Mouse (Mus musculus) hindbrain, embryonic 11.5 days (tissue): ENCODE results near the gene Ppp1r27. TPM values are rescaled to one million over a fixed set of nuclear protein-coding genes. Genes with fewer than 3 reads are reported as not detected.

ENCODE experiments used
- ATAC-seq: fragments of 200-750 bp; cut with Nextera tagmentation; 2 replicates; pipeline ENCODE4 v1.8.0; 2017; ENCODE audit warnings: mild to moderate bottlenecking, moderate TSS enrichment, moderate library complexity; ENCODE audit not compliant: low FRiP score
- DNase-seq: peaks from one replicate; pipeline ENCODE4 v3.0.0-alpha.2; 2015; ENCODE audit warnings: low spot score
- H3K27ac ChIP-seq: fragments of 300-500 bp; sonication (generic); 2 replicates; pipeline ENCODE4 v1.5.1; 2014; ENCODE audit warnings: mild to moderate bottlenecking, low read depth, low read length
- H3K27me3 ChIP-seq: fragments of 300-500 bp; sonication (generic); 2 replicates; pipeline ENCODE4 v1.6.1; 2014; ENCODE audit warnings: mild to moderate bottlenecking, low read length, moderate library complexity, mixed read lengths; ENCODE audit not compliant: control insufficient read depth, insufficient read depth
- H3K36me3 ChIP-seq: fragments of 300-500 bp; sonication (generic); 2 replicates; pipeline ENCODE4 v1.6.1; 2014; ENCODE audit warnings: mild to moderate bottlenecking, low read length, moderate library complexity, mixed read lengths; ENCODE audit not compliant: control insufficient read depth, insufficient read depth
- H3K4me1 ChIP-seq: fragments of 300-500 bp; sonication (generic); replicated peaks from 2 replicates; pipeline ENCODE4 v1.6.1; 2014; ENCODE audit warnings: low read length, mixed read lengths; ENCODE audit not compliant: control insufficient read depth, insufficient read depth
- H3K4me2 ChIP-seq: fragments of 300-500 bp; sonication (generic); replicated peaks from 2 replicates; pipeline ENCODE4 v1.6.1; 2014; ENCODE audit warnings: mild to moderate bottlenecking, low read depth, low read length
- H3K4me3 ChIP-seq: fragments of 300-500 bp; sonication (generic); 2 replicates; pipeline ENCODE4 v1.5.1; 2014; ENCODE audit warnings: low read depth, low read length
- H3K9ac ChIP-seq: fragments of 300-500 bp; sonication (generic); 2 replicates; pipeline ENCODE4 v1.6.1; 2014; ENCODE audit warnings: low read depth, low read length
- H3K9me3 ChIP-seq: fragments of 300-500 bp; sonication (generic); 2 replicates; pipeline ENCODE4 v1.6.1; 2016; ENCODE audit warnings: low read length; ENCODE audit not compliant: control insufficient read depth
- WGBS: fragments of 180-500 bp; shearing (Covaris S2); extraction: QIAGEN DNeasy Blood & Tissue Kit; methylation state at CpG from one replicate; pipeline ENCODE4 v1.1.7; 2014; 5-methylcytosine and 5-hydroxymethylcytosine counted together
- polyA plus RNA-seq: library from polyadenylated mRNA; unstranded; fragments of >200 nt; fragmentation: Nextera tagmentation; extraction: Ambion mirVana; gene quantifications from 2 replicates; pipeline ENCODE4 v1.2.1, GENCODE M21; 2014

Ppp1r27 gene
- polyA plus RNA-seq, 1 experiment from 2014 or later: not detected

DNA sequence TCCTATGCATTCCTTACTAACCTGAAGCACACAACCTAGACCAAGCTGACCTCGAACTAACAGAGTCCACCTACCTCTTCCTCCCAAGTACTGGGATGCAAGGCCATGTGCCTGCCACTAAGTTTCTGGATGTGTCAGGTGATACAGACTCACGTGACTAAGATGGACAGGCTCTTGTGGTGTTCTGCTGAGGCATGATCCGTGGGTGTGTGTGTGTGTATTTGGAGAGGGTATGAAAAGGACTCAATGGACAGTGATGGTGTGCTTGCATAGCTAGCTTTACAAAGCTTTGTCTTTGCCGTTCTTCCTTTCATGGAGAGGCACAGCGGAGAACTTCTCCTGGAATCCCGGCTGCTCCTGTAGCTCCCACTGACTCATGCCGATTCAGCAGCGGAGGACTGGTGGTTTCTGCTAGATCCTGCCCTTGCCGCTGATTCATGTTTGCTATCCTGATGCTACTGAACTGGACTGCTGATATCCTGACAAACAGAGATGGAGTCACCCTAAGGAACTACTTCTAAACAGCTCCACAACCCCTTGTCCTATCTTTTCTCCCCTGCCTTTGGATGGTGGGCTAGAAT lies 42.6 kb downstream of the Ppp1r27 start:
- 83% methylated on average over 9 of the region's 9 CpGs for WGBS
- ATAC-seq: no peak
- no peak for DNase-seq
- H3K4me3 ChIP-seq: no peak overlapping the region
- H3K27me3 ChIP-seq: no peaks in the 10 kb centered on the region
- no peak overlapping the region for H3K4me2 ChIP-seq
- H3K4me1 ChIP-seq: 0 out of 2 replicates have a peak, but pooled peaks cover 4% of the 10 kb centered on the region
- no peaks in the 10 kb centered on the region for H3K36me3 ChIP-seq
- no peak overlapping the region for H3K9ac ChIP-seq
- H3K27ac ChIP-seq: no peak overlapping the region
- no peaks in the 10 kb centered on the region for H3K9me3 ChIP-seq

DNA sequence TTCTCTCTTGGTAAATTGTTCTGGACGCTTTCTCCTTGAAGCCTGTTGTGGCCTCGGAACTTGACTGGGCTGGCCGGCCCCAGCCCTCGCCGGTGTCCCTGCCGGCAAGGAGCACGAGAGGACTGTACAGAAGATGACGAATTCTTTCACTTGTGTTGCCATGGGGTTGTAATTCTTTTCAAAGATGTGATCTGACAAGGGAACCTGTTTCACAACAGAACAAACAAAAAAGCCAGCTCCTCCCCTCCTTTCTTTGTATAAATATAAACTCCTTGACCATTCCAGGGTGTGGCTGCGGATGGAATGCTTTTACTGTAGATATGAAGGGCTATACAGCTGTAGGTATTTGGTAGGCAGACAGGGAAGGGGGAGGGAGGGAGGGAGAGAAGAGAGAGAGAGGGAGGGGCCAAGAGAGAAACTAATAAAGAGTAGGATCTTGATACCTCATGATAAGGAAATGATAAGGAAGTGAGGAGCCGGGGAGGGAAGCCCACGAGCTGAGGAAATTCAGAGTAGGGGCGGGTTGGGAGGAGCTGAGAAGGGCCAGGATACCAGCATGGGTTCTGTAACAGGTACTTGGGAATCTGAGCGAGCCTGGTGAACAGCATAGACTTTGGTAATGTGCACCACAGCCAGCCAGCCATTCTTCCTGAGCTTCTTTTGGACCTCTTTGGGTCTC lies 43.2 kb downstream of the Ppp1r27 start:
- Histone ChIP-seq H3K9me3 (no peaks in the 10 kb centered on the region), H3K4me3 (no peak overlapping the region), H3K36me3 (no peaks in the 10 kb centered on the region), H3K4me1 (0 out of 2 replicates have a peak, but pooled peaks cover 3% of the 10 kb centered on the region), H3K27me3 (no peaks in the 10 kb centered on the region), H3K4me2 (no peak overlapping the region), H3K27ac (no peak overlapping the region), H3K9ac (no peak overlapping the region)
- WGBS: 81% methylated on average over 13 of the region's 13 CpGs
- no peak for ATAC-seq
- no peak for DNase-seq

DNA sequence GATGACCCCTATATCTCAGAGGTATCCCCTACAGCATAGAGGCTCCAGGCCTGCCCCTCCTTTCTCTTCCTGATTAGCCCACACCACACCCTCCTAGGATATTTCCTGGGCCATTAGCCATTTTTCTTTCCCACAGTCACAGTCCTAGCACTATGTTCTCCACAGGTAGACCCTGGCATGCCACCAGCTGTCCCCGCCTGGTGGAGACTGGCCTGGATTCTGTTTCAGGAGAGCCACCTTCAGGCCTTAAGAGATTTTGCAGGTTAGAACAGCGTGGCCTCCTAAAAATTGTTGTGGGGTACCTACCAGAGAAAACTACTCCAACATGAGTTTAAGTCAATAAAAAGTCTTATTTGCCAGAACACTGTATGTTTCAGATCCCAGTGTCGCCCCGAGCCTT lies 44.0 kb downstream of the Ppp1r27 start:
- 0 out of 2 replicates have a peak, but pooled peaks cover 2% of the 10 kb centered on the region for H3K4me1 ChIP-seq
- ATAC-seq (no peak), DNase-seq (no peak)
- H3K4me3 ChIP-seq: no peak overlapping the region
- no peaks in the 10 kb centered on the region for H3K27me3 ChIP-seq
- no peak overlapping the region for H3K4me2 ChIP-seq
- H3K36me3 ChIP-seq: no peaks in the 10 kb centered on the region
- 62% methylated on average over 4 of the region's 4 CpGs for WGBS
- no peak overlapping the region for H3K9ac ChIP-seq
- no peaks in the 10 kb centered on the region for H3K9me3 ChIP-seq
- H3K27ac ChIP-seq: no peak overlapping the region

DNA sequence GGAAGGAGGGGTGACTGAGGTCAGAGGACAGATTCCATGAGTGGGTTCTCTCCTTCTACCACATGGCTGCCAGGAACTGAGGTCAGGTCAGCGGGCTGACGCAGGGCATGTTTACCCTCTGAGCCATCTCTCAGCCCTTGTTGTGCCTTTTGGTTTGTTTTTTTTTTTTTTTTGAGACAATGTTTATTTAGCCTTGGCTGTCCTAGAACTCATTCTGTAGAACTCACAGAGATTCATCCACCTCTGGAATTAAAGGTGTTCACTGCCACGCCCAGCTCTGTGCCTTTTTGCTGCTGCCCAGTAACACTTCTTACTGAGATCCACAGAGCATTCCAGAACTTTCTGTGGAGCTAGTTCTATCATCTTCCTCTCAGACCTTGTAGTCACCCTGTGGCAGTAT lies 45.3 kb downstream of the Ppp1r27 start:
- H3K27me3 ChIP-seq: no peaks in the 10 kb centered on the region
- 0 out of 2 replicates have a peak, but pooled peaks cover 2% of the 10 kb centered on the region for H3K4me1 ChIP-seq
- whole genome bisulfite sequencing: 83% methylated on average over 3 of the region's 3 CpGs
- H3K4me2 ChIP-seq: no peak overlapping the region
- no peak overlapping the region for H3K9ac ChIP-seq
- H3K4me3 ChIP-seq: no peak overlapping the region
- H3K9me3 ChIP-seq: no peaks in the 10 kb centered on the region
- no peak overlapping the region for H3K27ac ChIP-seq
- H3K36me3 ChIP-seq: no peaks in the 10 kb centered on the region
- no peak for DNase-seq
- no peak for ATAC-seq

DNA sequence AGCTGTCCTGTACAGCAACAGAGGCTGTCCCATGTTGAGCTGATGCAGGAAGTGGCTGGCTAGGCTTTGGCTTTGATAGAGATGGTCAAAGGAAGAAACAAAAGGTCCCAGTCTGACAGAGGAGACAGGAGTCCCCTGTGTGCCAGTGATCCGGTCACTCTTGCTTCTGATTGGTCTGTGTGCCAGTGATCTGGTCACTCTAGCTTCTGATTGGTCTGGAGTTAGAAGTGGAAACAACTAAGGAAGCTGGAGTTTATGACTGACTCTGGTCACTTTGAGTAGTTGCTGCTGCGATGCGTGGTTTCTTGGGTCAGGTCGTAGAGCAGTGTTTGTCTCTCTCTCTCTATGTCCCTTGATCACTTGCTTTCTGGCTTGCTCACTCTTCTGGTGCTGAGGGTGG lies 49.2 kb downstream of the Ppp1r27 start:
- 87% methylated on average over 4 of the region's 4 CpGs for WGBS
- Histone ChIP-seq H3K4me3 (no peak overlapping the region), H3K4me2 (no peak overlapping the region), H3K9ac (no peak overlapping the region), H3K9me3 (no peaks in the 10 kb centered on the region), H3K27ac (no peak overlapping the region), H3K27me3 (no peaks in the 10 kb centered on the region), H3K36me3 (0 out of 2 replicates have a peak, but pooled peaks cover 4% of the 10 kb centered on the region), H3K4me1 (no peaks in the 10 kb centered on the region)
- DNase-seq (no peak), ATAC-seq (no peak)

DNA sequence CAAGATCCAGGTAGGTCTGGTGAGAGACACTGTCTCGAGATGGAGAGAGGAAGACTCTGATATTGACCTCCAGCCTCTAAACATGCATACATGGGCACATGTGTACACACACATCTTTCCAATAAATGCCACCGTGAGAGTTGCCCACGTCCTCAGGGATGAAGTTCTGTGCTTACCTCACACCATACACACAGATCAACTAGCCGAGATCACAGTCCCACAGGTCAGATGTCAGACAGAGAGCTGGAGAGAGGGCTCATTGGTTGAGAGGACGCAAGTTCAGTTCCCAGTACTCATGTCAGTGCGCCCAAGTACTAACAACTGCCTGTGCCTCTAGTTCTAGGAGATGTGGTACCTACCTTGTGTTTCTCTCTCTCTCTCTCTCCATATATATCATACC lies 49.9 kb downstream of the Ppp1r27 start:
- 73% methylated on average over 6 of the region's 6 CpGs for WGBS
- no peak overlapping the region for H3K27ac ChIP-seq
- no peak overlapping the region for H3K4me2 ChIP-seq
- H3K4me1 ChIP-seq: no peaks in the 10 kb centered on the region
- H3K36me3 ChIP-seq: 0 out of 2 replicates have a peak, but pooled peaks cover 4% of the 10 kb centered on the region
- no peaks in the 10 kb centered on the region for H3K9me3 ChIP-seq
- no peaks in the 10 kb centered on the region for H3K27me3 ChIP-seq
- DNase-seq (no peak), ATAC-seq (no peak)
- no peak overlapping the region for H3K9ac ChIP-seq
- H3K4me3 ChIP-seq: no peak overlapping the region

DNA sequence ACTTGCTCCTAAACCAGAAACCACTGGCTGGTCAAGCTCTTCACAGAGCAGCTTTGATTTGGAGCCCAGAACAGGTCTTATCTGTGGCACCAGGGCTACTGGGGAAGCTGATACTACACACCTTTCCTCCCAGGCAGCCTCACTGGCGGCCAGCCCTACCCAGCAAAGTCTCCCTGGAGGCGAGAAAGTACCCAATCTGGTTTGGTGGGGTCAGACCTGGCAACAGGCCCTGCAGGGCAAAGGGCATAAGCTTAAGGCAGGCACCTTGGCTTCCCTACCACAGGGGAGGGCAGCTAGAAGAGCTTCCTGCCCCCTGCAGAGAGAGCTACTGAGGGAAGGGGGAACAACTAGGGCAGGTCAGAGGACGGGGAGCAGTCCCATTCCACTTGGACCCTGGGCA lies 50.6 kb downstream of the Ppp1r27 start:
- H3K4me3 ChIP-seq: no peak overlapping the region
- H3K9me3 ChIP-seq: no peaks in the 10 kb centered on the region
- no peaks in the 10 kb centered on the region for H3K4me1 ChIP-seq
- H3K9ac ChIP-seq: no peak overlapping the region
- no peak for DNase-seq
- no peak for ATAC-seq
- H3K27me3 ChIP-seq: no peaks in the 10 kb centered on the region
- no peak overlapping the region for H3K4me2 ChIP-seq
- H3K27ac ChIP-seq: no peak overlapping the region
- 0 out of 2 replicates have a peak, but pooled peaks cover 8% of the 10 kb centered on the region for H3K36me3 ChIP-seq
- 22% methylated on average over 3 of the region's 3 CpGs for WGBS
